Mouse (Mus musculus) layer of hippocampus, adult 18-20 months (tissue): ENCODE measurements around the gene Spag16. TPM values are rescaled to one million over a fixed set of nuclear protein-coding genes. Genes with fewer than 3 reads are reported as not detected.

Experiments
- DNase-seq, 2 experiments: peaks; one replicate each; pipeline ENCODE4 v3.0.0; 2022; ENCODE audit warnings: low spot score in 2 of 2
- total RNA-seq, 2 experiments: library from RNA; stranded (reverse); gene quantifications; 2 replicates each; pipeline ENCODE4 v1.2.3; 2021

Gene Spag16
- total RNA-seq, 2 experiments from 2014 or later, result 1.1 to 1.3 TPM

GRCm38 (mm10) chr1:70380096-70380495 lies 553.3 kb downstream of the Spag16 start:
- peak; percentile 1 to 6 for DNase-seq

- no peak for DNase-seq
Observed at GRCm38 (mm10) chr1:70442209-70443080, 615.7 kb downstream of the Spag16 start.

- no peak for DNase-seq
Observed at GRCm38 (mm10) chr1:70479864-70480263, 653.1 kb downstream of the Spag16 start.

GRCm38 (mm10) chr1:70518918-70519317 lies 692.1 kb downstream of the Spag16 start:
- DNase-seq, result no peak

- DNase-seq, result no peak
Observed at GRCm38 (mm10) chr1:70527134-70527533, 700.4 kb downstream of the Spag16 start.

GRCm38 (mm10) chr1:70529771-70530170 lies 703.0 kb downstream of the Spag16 start:
- DNase-seq, result peak in 1 of 2 experiments; percentile 1

- DNase-seq, result no peak
Observed at GRCm38 (mm10) chr1:70551839-70552238, 725.1 kb downstream of the Spag16 start.

- DNase-seq, result peak in 1 of 2 experiments; percentile 1
Observed at GRCm38 (mm10) chr1:70621805-70622204, 795.0 kb downstream of the Spag16 start.

- no peak for DNase-seq
Observed at GRCm38 (mm10) chr1:70624803-70625460, 798.2 kb downstream of the Spag16 start.

- no peak for DNase-seq
Observed at GRCm38 (mm10) chr1:70652719-70653118, 825.9 kb downstream of the Spag16 start.

- no peak for DNase-seq
Observed at GRCm38 (mm10) chr1:70692529-70692928, 865.8 kb downstream of the Spag16 start.

- DNase-seq, result peak; percentile 16 to 61
Observed at GRCm38 (mm10) chr1:70700270-70700669, 873.5 kb downstream of the Spag16 start.

GRCm38 (mm10) chr1:70703934-70704333 lies 877.2 kb downstream of the Spag16 start:
- no peak for DNase-seq

GRCm38 (mm10) chr1:70705821-70706220 lies 879.1 kb downstream of the Spag16 start:
- no peak for DNase-seq

- DNase-seq, result peak in 1 of 2 experiments; percentile 9
Observed at GRCm38 (mm10) chr1:70725045-70725444, 898.3 kb downstream of the Spag16 start.

- peak; percentile 6 to 30 for DNase-seq
Observed at GRCm38 (mm10) chr1:70725655-70726066, 898.9 kb downstream of the Spag16 start, which contains the start of gene Vwc2l. Gene Vwc2l, plus strand, starts transcription at chr1:70725715.

Other genes starting within 250 kb of the Spag16 start
- 1 to 10 TPM; 8.1 to 9.3 TPM for gene Ikzf2, start 139.7 kb upstream of the Spag16 start, total RNA-seq